Mouse (Mus musculus): ENCODE data around the gene Zfp324.

Gene Zfp324

DNA sequence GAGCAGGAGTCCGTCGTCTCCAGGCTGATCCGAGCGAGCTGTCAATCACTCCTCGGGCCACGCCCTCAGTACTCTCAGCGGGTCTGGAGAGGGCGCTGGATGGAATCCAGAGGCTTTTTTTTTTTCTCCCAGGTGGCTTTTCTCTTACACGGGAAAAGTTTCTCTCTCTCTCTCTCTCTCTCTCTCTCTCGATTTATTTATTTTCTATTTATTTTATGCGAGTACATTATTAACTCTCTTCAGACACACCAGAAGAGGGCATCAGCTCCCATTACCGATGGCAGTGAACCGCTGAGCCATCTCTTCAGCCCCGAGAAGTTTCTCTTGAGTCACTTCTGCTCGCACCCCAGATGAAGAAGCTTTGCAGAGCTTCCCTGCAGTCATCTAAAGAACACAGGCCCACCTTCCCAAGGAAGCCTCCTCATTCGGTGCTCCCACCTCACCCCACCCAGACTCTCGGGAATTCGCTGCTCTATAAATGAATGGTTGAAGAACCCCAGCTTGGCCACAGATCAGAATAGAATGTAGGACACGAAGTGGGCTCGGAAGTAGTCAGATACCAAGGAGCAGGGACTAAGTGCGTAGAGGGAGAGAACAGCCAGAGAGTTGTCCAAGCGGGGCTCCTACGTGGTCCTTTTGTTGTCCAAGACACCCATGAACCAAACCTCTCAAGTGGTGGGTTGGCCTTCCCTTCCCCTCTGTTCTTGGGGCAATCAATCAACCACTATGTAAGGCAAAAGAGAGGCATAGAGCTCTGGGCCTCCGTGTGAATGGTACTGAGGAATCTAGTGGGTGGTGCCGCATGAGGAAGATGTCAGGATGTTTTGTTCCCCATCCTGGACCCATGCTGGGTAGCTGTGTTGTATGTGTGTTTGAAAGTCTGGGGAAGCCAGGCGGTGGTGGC, 44.6 kb downstream of the Zfp324 start, which contains the start of gene Zbtb45:
Gene Zbtb45 (minus strand): TSS at position 30 of the 904 bp plus-strand sequence.
- WGBS, result 8% methylated on average over 26 of the region's 26 CpGs

DNA sequence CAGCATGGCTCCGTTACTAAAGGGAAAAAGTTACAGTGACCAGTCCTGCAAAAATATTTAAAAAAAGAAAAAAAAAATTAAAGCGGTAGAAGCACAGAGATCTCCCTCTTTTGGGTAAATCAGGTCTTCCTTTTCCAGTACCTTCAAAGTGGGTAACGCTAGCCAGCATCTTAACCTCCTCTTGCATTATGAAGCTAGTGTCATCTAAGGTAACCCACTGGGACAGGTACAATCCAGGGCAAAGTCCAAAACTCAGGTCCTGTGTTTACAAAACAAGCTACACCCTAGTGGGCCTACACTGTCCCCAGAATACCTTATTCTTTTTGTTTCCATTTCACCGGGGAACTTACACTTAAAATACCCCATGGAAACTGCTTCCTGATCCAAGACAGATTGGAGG, 48.0 kb downstream of the Zfp324 start:
- WGBS, result 76% methylated on average over 4 of the region's 4 CpGs

DNA sequence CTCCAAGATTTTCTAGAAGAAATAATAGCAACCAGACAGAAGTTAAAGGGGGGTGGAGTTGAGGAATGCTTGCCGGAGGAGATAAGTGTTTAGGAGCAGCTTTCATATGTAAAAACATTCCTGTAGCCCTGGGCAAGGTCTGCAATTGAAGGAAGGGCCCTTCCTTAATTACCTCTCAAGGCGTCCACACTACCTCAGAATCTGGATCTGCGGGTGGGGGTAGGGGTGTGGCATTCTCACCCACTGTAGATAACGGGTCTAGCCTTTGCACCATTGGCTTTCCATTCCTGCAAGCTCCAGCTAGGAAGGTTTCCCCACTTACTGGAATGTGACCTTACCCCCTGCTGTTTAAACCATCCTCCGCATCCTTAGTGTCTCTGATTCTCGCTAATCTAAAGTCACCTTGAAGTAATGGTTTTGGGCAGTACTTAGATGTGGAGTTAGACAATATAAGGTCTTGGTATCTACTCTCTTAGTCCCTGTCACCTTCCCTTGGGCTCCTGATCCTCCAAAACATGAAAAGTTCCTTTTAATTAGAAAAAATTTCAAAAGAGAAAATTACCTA, 48.7 kb downstream of the Zfp324 start:
- WGBS, result 54% methylated on average over 6 of the region's 6 CpGs

DNA sequence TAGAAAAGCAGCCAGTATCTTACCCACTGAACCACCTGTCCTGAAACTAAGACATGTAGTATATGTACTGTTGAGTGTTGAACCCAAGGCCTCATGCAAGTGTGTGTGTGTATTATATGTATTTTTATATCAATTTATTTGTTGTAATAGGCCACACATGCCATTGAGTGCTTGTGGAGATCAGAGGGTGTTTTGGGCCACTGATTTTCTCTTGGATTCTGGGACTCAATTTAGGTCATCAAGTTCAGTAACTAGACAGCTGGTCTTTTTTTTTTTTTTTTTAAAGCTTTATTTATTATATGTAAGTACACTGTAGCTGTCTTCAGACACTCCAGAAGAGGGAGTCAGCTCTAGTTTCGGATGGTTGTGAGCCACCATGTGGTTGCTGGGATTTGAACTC, 49.6 kb downstream of the Zfp324 start:
- 86% methylated on average over 1 of the region's 1 CpGs for WGBS

DNA sequence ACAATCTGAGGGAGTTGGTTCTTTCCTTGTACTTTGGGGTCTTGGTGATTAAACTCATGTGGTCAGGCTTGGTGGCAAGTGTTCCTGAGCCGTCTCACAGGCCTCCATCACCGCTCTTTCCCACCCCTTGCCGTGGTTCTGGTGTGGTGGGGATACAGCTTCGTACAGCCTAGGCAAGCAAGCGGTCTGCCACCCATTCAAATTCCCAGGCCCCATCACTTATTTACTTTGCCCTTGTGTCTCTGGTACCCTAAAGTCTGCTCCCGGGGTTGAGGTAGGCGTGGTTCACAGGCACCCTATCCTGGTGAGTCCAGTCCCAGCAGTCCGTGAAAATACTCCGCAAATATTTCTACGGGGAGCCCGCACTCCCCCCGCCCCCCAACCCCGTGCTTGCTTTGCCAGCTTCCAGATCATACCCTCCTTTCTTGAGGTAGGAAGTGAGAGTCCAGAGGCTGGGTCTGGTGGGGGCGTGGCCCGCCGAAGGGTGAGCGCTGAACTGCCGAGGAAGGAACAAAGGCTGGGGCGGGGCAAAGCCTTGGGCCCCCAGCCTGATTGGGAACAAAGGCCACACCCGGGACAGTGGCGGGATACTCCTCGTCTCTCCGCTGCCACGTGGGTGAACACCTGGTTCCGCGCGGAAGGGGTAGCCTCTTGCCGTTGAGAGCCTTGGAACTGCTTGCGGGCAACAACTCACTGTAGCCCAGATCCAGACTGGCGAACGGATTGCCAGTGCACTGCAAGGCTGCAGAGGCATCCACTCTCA, 57.3 kb downstream of the Zfp324 start:
- WGBS, result 6% methylated on average over 31 of the region's 31 CpGs
